Mouse (Mus musculus) forelimb bud, embryonic 11.5 days (tissue): ENCODE measurements around the gene Brms1.
A peak's percentile ranks its signal among the peaks of the same experiment; 100 is the strongest.

Source experiments
- DNase-seq: peaks from one replicate; pipeline ENCODE4 v3.0.0-alpha.2; 2012; ENCODE audit warnings: low read depth, low spot score

The Brms1 gene

GRCm38 (mm10) chr19:5087884-5088728 is 47.0 kb downstream of the Brms1 start, which contains the start of gene Yif1a:
Gene Yif1a, plus strand, starts transcription at chr19:5088538.
- peak; percentile 98 for DNase-seq

- DNase-seq: no peak
These were observed 48.2 kb downstream of the Brms1 start for GRCm38 (mm10) chr19:5089324-5089723.

DNA sequence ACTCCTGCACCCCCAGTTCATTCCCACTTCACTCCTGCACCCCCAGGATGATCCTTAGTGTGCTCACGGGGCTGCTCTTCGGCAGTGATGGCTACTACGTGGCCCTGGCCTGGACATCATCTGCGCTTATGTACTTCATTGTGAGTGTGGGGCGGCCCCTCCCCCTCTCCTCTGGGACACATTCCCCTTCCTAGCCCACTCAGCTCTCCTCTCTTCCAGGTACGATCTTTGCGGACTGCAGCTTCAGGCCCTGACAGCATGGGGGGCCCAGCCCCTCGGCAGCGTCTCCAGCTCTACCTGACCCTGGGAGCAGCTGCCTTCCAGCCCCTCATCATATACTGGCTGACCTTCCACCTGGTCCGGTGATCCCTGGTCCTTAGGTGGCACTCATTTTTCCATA is 50.9 kb downstream of the Brms1 start:
- DNase-seq: no peak

- DNase-seq: no peak
These were observed 52.5 kb downstream of the Brms1 start for GRCm38 (mm10) chr19:5093481-5094242.

GRCm38 (mm10) chr19:5094243-5094632 is 53.1 kb downstream of the Brms1 start:
- DNase-seq: peak; percentile 95

- no peak for DNase-seq
These were observed 53.7 kb downstream of the Brms1 start for GRCm38 (mm10) chr19:5094746-5095417.

DNA sequence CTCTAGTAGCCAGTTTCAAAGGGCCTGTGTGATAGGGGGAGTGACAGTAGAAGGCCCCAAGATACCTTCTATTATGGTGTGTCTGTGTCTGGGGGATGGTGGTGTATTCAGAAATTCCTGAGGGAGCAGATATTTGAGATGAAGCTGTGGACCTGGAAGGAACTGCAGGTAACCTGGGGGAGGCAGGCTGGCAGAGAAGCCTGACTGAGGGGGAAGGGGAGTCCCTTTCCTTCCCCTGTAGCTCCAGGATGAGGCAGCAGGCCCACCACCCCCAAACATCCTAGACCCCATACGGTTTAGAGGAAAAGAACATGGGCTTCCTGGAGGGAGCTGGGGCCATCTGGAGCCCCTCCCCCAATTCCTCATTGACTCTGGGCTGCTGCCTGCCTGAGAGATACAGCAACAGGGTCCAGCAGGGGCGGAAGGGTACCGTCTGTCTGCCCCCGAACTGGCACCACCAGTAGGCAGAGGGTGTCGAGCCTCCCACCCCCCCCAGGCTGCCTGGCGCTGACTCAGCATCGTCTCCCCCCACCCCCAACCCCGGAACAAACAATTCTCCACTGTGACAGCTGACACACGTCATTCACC is 54.8 kb downstream of the Brms1 start:
- no peak for DNase-seq

GRCm38 (mm10) chr19:5097521-5098362 is 56.6 kb downstream of the Brms1 start:
- peak; percentile 52 for DNase-seq

GRCm38 (mm10) chr19:5098363-5099143 is 57.4 kb downstream of the Brms1 start, which contains the start of gene Cnih2:
Gene Cnih2, minus strand, starts transcription at chr19:5098521.
- DNase-seq: peak; percentile 61
